Mouse (Mus musculus): ENCODE measurements at regions not wholly inside any gene's neighbourhood (a gene's known extent, or its start where the extent isn't known, plus 50 kb on each side); places are given as distances from the start of the nearest gene placed in this dataset.

DNA sequence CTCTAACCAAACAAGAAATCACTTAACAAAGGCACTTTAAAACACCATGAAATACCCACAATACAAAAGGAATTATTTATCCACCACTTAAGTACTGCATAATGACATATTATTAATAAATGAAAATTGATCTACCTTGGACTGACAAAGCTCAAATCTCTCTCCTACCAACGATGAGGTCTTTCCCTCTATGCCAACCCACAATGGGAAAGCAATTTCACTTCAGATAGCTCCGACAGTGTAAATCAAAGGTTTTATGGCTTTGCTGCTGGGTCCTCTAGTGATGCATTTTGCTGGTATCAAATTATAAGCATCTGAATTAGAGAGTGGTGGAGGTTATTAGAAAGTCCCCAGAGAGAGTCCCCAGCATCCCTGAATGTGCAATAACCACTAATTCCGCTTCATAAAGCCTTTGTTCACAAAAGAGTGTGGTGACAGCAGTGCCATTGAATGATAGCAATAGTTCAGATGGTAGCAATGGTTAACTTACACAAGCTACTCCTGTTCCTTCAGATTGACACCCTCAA, 305.4 kb upstream of the 5930422O12Rik start:
- H3K27me3 ChIP-seq (replicated peaks; ENCODE audit: insufficient read depth, low read length): no peaks in the 10 kb centered on the region
- ATAC-seq (no peak), DNase-seq (ENCODE audit: low spot score) (no peak)
- WGBS: 74% methylated on average over 3 of the region's 3 CpGs
- no peak for TF ChIP-seq CTCF (IDR thresholded peaks at IDR 0.05)
- TF ChIP-seq EP300 (IDR thresholded peaks at IDR 0.05): no peak
- no peaks in the 10 kb centered on the region for H3K4me1 ChIP-seq (ENCODE audit: insufficient read depth, low read depth, low read length)
- H3K9me3 ChIP-seq (ENCODE audit: low read length): no peaks in the 10 kb centered on the region
- H3K4me3 ChIP-seq (ENCODE audit: low read depth, low read length): no peak overlapping the region
- no peaks in the 10 kb centered on the region for H3K36me3 ChIP-seq (ENCODE audit: insufficient read depth, low read length)
- H3K27ac ChIP-seq (ENCODE audit: low read length): no peak overlapping the region
- H3K4me2 ChIP-seq (replicated peaks; ENCODE audit: low read depth, low read length): no peak overlapping the region
- no peak overlapping the region for H3K9ac ChIP-seq (replicated peaks; ENCODE audit: low read depth)

DNA sequence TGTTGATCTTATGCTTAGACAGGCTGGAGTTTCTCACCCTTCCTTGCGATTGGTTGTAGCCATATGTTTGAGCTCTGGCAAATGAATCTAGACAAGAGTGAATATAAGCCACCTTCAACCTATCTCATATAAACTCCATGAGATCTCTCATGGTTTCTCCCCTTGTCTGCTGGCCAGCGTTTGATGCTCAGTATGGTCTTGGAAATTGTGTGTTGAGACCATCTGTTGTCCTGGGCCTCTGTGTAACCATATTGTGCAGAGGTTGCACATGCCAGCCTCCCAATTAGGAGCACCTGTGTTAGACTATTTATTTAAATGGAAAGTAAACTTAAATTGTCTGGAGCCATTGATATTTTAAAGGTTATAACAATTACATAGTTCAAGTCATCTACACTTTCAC, 301.5 kb upstream of the 5930422O12Rik start:
- no peaks in the 10 kb centered on the region for H3K36me3 ChIP-seq (ENCODE audit: insufficient read depth, low read length)
- no peak overlapping the region for H3K4me3 ChIP-seq (ENCODE audit: low read depth, low read length)
- WGBS: 85% methylated on average over 2 of the region's 2 CpGs
- H3K9ac ChIP-seq (replicated peaks; ENCODE audit: low read depth): no peak overlapping the region
- no peak overlapping the region for H3K27ac ChIP-seq (ENCODE audit: low read length)
- H3K27me3 ChIP-seq (replicated peaks; ENCODE audit: insufficient read depth, low read length): no peaks in the 10 kb centered on the region
- no peaks in the 10 kb centered on the region for H3K9me3 ChIP-seq (ENCODE audit: low read length)
- DNase-seq (ENCODE audit: low spot score): no peak
- ATAC-seq: no peak
- H3K4me2 ChIP-seq (replicated peaks; ENCODE audit: low read depth, low read length): no peak overlapping the region
- H3K4me1 ChIP-seq (ENCODE audit: insufficient read depth, low read depth, low read length): no peaks in the 10 kb centered on the region
- TF ChIP-seq EP300 (IDR thresholded peaks at IDR 0.05) (no peak), CTCF (IDR thresholded peaks at IDR 0.05) (no peak)

DNA sequence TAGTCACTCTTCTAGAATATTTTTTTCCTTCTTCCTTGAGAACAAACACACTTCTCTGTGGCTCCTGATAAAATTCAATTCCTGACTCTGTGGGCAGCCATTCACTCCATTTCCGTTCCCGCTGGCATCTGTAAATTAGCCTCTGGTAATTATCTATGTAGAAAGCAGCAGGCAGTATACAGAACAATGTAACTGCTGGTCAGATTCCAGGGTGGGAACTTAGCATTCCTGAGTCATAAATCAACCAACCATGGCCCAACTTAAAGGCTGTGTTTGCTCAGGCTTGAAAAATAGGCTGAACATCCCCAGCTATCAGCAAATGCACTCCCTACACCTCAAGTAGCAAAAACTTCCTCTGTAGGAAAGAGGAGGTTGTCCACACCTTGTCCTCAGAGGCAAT, 289.6 kb upstream of the 5930422O12Rik start:
- ATAC-seq (no peak), DNase-seq (ENCODE audit: low spot score) (no peak)
- Histone ChIP-seq H3K4me1 (ENCODE audit: insufficient read depth, low read depth, low read length) (no peaks in the 10 kb centered on the region), H3K4me3 (ENCODE audit: low read depth, low read length) (no peak overlapping the region), H3K27me3 (replicated peaks; ENCODE audit: insufficient read depth, low read length) (no peaks in the 10 kb centered on the region), H3K4me2 (replicated peaks; ENCODE audit: low read depth, low read length) (no peak overlapping the region), H3K36me3 (ENCODE audit: insufficient read depth, low read length) (no peaks in the 10 kb centered on the region), H3K9me3 (ENCODE audit: low read length) (no peaks in the 10 kb centered on the region), H3K9ac (replicated peaks; ENCODE audit: low read depth) (no peak overlapping the region), H3K27ac (ENCODE audit: low read length) (no peak overlapping the region)
- TF ChIP-seq EP300 (IDR thresholded peaks at IDR 0.05) (no peak), CTCF (IDR thresholded peaks at IDR 0.05) (no peak)
- WGBS: 37% methylated on average over 2 of the region's 2 CpGs

DNA sequence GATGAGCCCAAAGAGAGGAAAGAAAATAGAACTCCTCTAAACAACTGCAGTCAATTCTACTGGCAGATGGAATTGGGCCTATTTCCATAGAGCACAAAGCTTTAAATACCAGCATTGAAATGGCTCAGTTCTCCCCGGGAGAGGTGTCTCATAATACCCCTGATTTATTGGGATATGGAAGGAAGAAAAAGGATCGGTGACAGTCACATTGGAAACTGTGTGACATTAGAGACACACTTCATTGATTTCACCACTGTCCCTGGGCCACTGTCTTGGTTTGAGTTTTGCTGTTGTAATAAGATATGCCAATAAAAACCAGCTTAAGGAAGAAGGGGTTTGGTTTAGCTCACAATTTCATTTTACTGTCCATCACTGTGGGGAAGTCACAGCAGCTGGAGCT, 288.7 kb upstream of the 5930422O12Rik start:
- Histone ChIP-seq H3K4me2 (replicated peaks; ENCODE audit: low read depth, low read length) (no peak overlapping the region), H3K9me3 (ENCODE audit: low read length) (no peaks in the 10 kb centered on the region), H3K27me3 (replicated peaks; ENCODE audit: insufficient read depth, low read length) (no peaks in the 10 kb centered on the region), H3K27ac (ENCODE audit: low read length) (no peak overlapping the region), H3K36me3 (ENCODE audit: insufficient read depth, low read length) (no peaks in the 10 kb centered on the region), H3K4me3 (ENCODE audit: low read depth, low read length) (no peak overlapping the region), H3K4me1 (ENCODE audit: insufficient read depth, low read depth, low read length) (no peaks in the 10 kb centered on the region), H3K9ac (replicated peaks; ENCODE audit: low read depth) (no peak overlapping the region)
- TF ChIP-seq CTCF (IDR thresholded peaks at IDR 0.05) (no peak), EP300 (IDR thresholded peaks at IDR 0.05) (no peak)
- WGBS: 90% methylated on average over 2 of the region's 2 CpGs
- ATAC-seq (no peak), DNase-seq (ENCODE audit: low spot score) (no peak)

DNA sequence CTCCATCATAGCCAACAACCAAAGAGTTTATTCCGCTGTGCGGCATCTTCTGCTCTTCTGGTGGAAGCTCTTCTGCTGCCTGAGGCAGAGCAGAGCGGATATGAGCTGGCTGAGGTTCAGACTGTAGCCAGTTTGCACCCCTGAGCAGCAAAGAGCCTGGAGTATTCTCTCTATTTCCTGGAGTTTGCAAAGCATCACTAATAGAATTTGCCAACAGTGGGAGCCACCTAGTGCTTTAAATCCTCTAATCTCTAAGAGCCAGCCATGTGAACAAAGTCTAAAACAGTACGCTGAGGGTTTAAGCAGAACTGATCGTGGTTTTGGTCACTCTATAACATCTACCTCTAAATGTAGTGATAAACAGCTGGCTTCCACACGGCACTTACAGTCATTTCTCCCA, 250.9 kb upstream of the 5930422O12Rik start:
- 88% methylated on average over 6 of the region's 6 CpGs for WGBS
- TF ChIP-seq EP300 (IDR thresholded peaks at IDR 0.05): no peak
- TF ChIP-seq CTCF (IDR thresholded peaks at IDR 0.05): no peak
- H3K27ac ChIP-seq (ENCODE audit: low read length): no peak overlapping the region
- no peaks in the 10 kb centered on the region for H3K4me1 ChIP-seq (ENCODE audit: insufficient read depth, low read depth, low read length)
- no peaks in the 10 kb centered on the region for H3K27me3 ChIP-seq (replicated peaks; ENCODE audit: insufficient read depth, low read length)
- no peak for ATAC-seq
- H3K4me2 ChIP-seq (replicated peaks; ENCODE audit: low read depth, low read length): no peak overlapping the region
- DNase-seq (ENCODE audit: low spot score): no peak
- no peak overlapping the region for H3K4me3 ChIP-seq (ENCODE audit: low read depth, low read length)
- H3K9me3 ChIP-seq (ENCODE audit: low read length): no peaks in the 10 kb centered on the region
- H3K9ac ChIP-seq (replicated peaks; ENCODE audit: low read depth): no peak overlapping the region
- no peaks in the 10 kb centered on the region for H3K36me3 ChIP-seq (ENCODE audit: insufficient read depth, low read length)

DNA sequence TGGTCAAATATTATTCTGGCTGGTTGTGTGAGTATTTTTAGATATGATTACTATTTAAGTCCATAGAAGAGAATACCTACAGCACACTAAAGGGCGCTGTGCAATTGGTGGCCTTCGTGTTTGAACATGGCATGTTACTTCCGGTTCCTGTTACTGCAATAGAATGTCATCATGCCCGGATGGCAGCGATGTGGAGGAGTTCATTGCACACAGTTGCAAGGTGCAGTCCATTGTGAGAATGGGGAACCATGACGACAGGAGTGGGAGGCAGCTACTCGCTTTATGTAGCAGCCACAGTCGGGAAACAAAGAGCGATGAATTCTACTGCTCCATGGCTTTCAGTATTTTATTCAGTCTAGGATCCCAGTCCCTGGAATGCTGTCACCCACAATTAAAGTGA, 245.5 kb upstream of the 5930422O12Rik start:
- Histone ChIP-seq H3K36me3 (ENCODE audit: insufficient read depth, low read length) (no peaks in the 10 kb centered on the region), H3K9ac (replicated peaks; ENCODE audit: low read depth) (no peak overlapping the region), H3K4me1 (ENCODE audit: insufficient read depth, low read depth, low read length) (no peaks in the 10 kb centered on the region), H3K27ac (ENCODE audit: low read length) (no peak overlapping the region), H3K4me2 (replicated peaks; ENCODE audit: low read depth, low read length) (no peak overlapping the region), H3K9me3 (ENCODE audit: low read length) (no peaks in the 10 kb centered on the region), H3K4me3 (ENCODE audit: low read depth, low read length) (no peak overlapping the region), H3K27me3 (replicated peaks; ENCODE audit: insufficient read depth, low read length) (no peaks in the 10 kb centered on the region)
- no peak for ATAC-seq
- no peak for DNase-seq (ENCODE audit: low spot score)
- 86% methylated on average over 9 of the region's 9 CpGs for WGBS
- TF ChIP-seq EP300 (IDR thresholded peaks at IDR 0.05) (no peak), CTCF (IDR thresholded peaks at IDR 0.05) (no peak)
